Mouse (Mus musculus): ENCODE results near the gene Kctd6. TPM values are rescaled to one million over a fixed set of nuclear protein-coding genes. Genes with fewer than 3 reads are reported as not detected.

The Kctd6 gene
- 21.7 TPM for polyA plus RNA-seq (2015; fragmentation: Illumina TruSeq; extraction: RNeasy Lipid Tissue Mini Kit (QIAGEN cat#74804); ENCODE audit: insufficient read depth, low replicate concordance)

GRCm38 (mm10) chr14:8213803-8214224 is at the start of gene Kctd6:
Gene Kctd6 (plus strand): TSS chr14:8214140.

GRCm38 (mm10) chr14:8172507-8173410 is 41.2 kb upstream of the Kctd6 start, which contains the start of gene Pdhb:
Gene Pdhb (minus strand): TSS chr14:8173025.

GRCm38 (mm10) chr14:8259166-8259565 is 45.2 kb downstream of the Kctd6 start, which contains the start of gene Acox2:
Gene Acox2 (minus strand): TSS chr14:8259353.

Other genes starting within 250 kb of the Kctd6 start
- 99.6 TPM for gene Dnase1l3, start 219.6 kb upstream of the Kctd6 start, polyA plus RNA-seq (2015; fragmentation: Illumina TruSeq; extraction: RNeasy Lipid Tissue Mini Kit (QIAGEN cat#74804); ENCODE audit: insufficient read depth, low replicate concordance)
- 12.7 TPM for gene Abhd6, start 211.2 kb upstream of the Kctd6 start, polyA plus RNA-seq (2015; fragmentation: Illumina TruSeq; extraction: RNeasy Lipid Tissue Mini Kit (QIAGEN cat#74804); ENCODE audit: insufficient read depth, low replicate concordance)
- 34.9 TPM for gene Rpp14, start 133.8 kb upstream of the Kctd6 start, polyA plus RNA-seq (2015; fragmentation: Illumina TruSeq; extraction: RNeasy Lipid Tissue Mini Kit (QIAGEN cat#74804); ENCODE audit: insufficient read depth, low replicate concordance)
- gene Pxk, start 115.9 kb upstream of the Kctd6 start, polyA plus RNA-seq (2015; fragmentation: Illumina TruSeq; extraction: RNeasy Lipid Tissue Mini Kit (QIAGEN cat#74804); ENCODE audit: insufficient read depth, low replicate concordance): 149 TPM
- 136 TPM for gene Pdhb, start 41.1 kb upstream of the Kctd6 start, polyA plus RNA-seq (2015; fragmentation: Illumina TruSeq; extraction: RNeasy Lipid Tissue Mini Kit (QIAGEN cat#74804); ENCODE audit: insufficient read depth, low replicate concordance)
- gene Acox2, start 45.2 kb downstream of the Kctd6 start, polyA plus RNA-seq (2015; fragmentation: Illumina TruSeq; extraction: RNeasy Lipid Tissue Mini Kit (QIAGEN cat#74804); ENCODE audit: insufficient read depth, low replicate concordance): not detected
- gene Fam107a, start 103.9 kb downstream of the Kctd6 start, polyA plus RNA-seq (2015; fragmentation: Illumina TruSeq; extraction: RNeasy Lipid Tissue Mini Kit (QIAGEN cat#74804); ENCODE audit: insufficient read depth, low replicate concordance): 4.1 TPM
- gene Oit1, start 164.6 kb downstream of the Kctd6 start, polyA plus RNA-seq (2015; fragmentation: Illumina TruSeq; extraction: RNeasy Lipid Tissue Mini Kit (QIAGEN cat#74804); ENCODE audit: insufficient read depth, low replicate concordance): not detected

Measured in spleen, adult 10 weeks (tissue).